Mouse (Mus musculus) lung, postnatal 4 days (tissue): ENCODE data around the gene Tomm40l.

Experiments used
- DNase-seq, 2 experiments: peaks; one replicate each; pipeline ENCODE4 v3.0.0; 2021

Gene Tomm40l

GRCm38 (mm10) chr1:171222238-171223155 is at the start of gene Tomm40l:
Tomm40l (minus strand) TSS chr1:171222514.
- peak; percentile 94 to 98 for DNase-seq

GRCm38 (mm10) chr1:171272086-171272485 is 49.8 kb upstream of the Tomm40l start:
- DNase-seq, result no peak

GRCm38 (mm10) chr1:171271622-171272021 is 49.3 kb upstream of the Tomm40l start:
- no peak for DNase-seq

GRCm38 (mm10) chr1:171271196-171271595 is 48.9 kb upstream of the Tomm40l start:
- DNase-seq, result peak in 1 of 2 experiments; percentile 30

- peak; percentile 68 to 85 for DNase-seq
Observed at GRCm38 (mm10) chr1:171270573-171270900, 48.2 kb upstream of the Tomm40l start.

GRCm38 (mm10) chr1:171269848-171270572 is 47.7 kb upstream of the Tomm40l start, which contains the start of gene B4galt3:
B4galt3 (plus strand) TSS chr1:171270328.
- peak; percentile 96 to 97 for DNase-seq

GRCm38 (mm10) chr1:171268341-171268740 is 46.0 kb upstream of the Tomm40l start:
- no peak for DNase-seq

- DNase-seq, result no peak
Observed at GRCm38 (mm10) chr1:171265971-171266744, 43.8 kb upstream of the Tomm40l start.

- no peak for DNase-seq
Observed at GRCm38 (mm10) chr1:171263666-171264461, 41.5 kb upstream of the Tomm40l start.

GRCm38 (mm10) chr1:171263185-171263611 is 40.9 kb upstream of the Tomm40l start:
- peak; percentile 62 to 65 for DNase-seq

- peak; percentile 81 to 88 for DNase-seq
Observed at GRCm38 (mm10) chr1:171262594-171263130, 40.3 kb upstream of the Tomm40l start.

- DNase-seq, result peak in 1 of 2 experiments; percentile 67
Observed at GRCm38 (mm10) chr1:171260316-171260715, 38.0 kb upstream of the Tomm40l start.

GRCm38 (mm10) chr1:171258921-171259320 is 36.6 kb upstream of the Tomm40l start:
- no peak for DNase-seq

GRCm38 (mm10) chr1:171257781-171258180 is 35.5 kb upstream of the Tomm40l start:
- no peak for DNase-seq

GRCm38 (mm10) chr1:171256937-171257548 is 34.7 kb upstream of the Tomm40l start:
- DNase-seq, result peak; percentile 22 to 76

GRCm38 (mm10) chr1:171256095-171256818 is 33.9 kb upstream of the Tomm40l start:
- no peak for DNase-seq

- no peak for DNase-seq
Observed at GRCm38 (mm10) chr1:171252415-171252814, 30.1 kb upstream of the Tomm40l start.

- peak; percentile 42 to 63 for DNase-seq
Observed at GRCm38 (mm10) chr1:171251594-171252324, 29.4 kb upstream of the Tomm40l start.

GRCm38 (mm10) chr1:171250680-171251593 is 28.6 kb upstream of the Tomm40l start, which contains the start of gene Ndufs2:
Ndufs2 (minus strand) TSS chr1:171251388.
- peak in 1 of 2 experiments; percentile 18 for DNase-seq
